Mouse (Mus musculus): ENCODE results near the gene Nfib.

DNA sequence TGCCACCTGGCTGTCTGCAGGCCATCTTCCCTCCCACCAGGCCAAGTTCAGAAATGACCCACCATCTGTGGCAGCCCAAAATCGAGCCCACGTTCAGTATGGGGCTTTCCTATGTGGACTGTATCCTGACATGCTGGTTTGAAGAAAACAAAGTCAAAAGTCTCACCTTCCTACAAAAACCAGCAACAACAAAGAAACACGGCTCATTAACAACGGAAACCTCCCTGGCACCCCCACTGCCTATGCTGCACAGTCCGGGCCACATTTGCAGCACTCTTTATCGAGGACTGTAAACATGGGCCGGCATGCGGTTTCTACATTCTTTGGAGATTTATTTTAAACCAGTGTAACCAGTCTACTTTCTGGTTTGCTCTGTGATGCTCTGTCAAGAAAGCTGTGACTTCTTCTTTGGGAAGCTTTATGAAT lies 208.4 kb downstream of the Nfib start:
- TF ChIP-seq CTCF (IDR thresholded peaks at IDR 0.05; ENCODE audit: insufficient read depth, low read length) (no peak), POLR2A (IDR thresholded peaks at IDR 0.05; ENCODE audit: borderline replicate concordance, extremely low read depth, low read depth, low read length) (no peak)

Measured in lung, adult 2 months (tissue).